Mouse (Mus musculus) lung, postnatal 14 days (tissue): Measurements from ENCODE around the gene Ephx1.
"Not testable (repeated sequence)": the region's sequence is repeated elsewhere in the genome, so short reads cannot be mapped to it uniquely, and the experiment has no call there.

Experiments
- DNase-seq: peaks from one replicate; pipeline ENCODE4 v3.0.0; 2021

Ephx1 gene

GRCm38 (mm10) chr1:181012416-181012815, 8.3 kb downstream of the Ephx1 start:
- no peak for DNase-seq

GRCm38 (mm10) chr1:181011601-181012000, 9.1 kb downstream of the Ephx1 start:
- DNase-seq: no peak

- DNase-seq: no peak
Observed at GRCm38 (mm10) chr1:181010171-181010932, 10.4 kb downstream of the Ephx1 start.

DNA sequence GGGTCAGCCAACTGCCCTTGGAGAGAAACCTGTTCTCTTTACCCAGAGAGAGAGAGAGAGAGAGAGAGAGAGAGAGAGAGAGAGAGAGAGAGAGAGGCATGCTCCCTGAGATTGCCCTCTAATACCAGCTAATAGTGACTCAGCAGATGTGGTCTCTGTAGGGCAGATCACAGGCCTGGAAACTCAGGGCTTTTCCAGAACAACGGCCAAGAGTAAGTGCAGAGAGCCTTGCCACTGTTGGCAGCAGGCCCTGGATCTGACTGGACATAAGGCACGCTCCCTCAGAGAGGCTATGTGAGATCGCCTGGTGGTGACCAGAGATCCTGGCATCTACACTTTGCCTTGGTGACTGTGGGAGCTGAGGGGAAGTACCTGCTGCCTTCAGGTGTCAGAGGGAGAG, 10.9 kb downstream of the Ephx1 start:
- peak; percentile 60 for DNase-seq

GRCm38 (mm10) chr1:181009011-181009590, 11.6 kb downstream of the Ephx1 start:
- DNase-seq: no peak

GRCm38 (mm10) chr1:181008266-181008665, 12.4 kb downstream of the Ephx1 start:
- DNase-seq: peak; percentile 63

GRCm38 (mm10) chr1:181007831-181008230, 12.9 kb downstream of the Ephx1 start:
- no peak for DNase-seq

DNA sequence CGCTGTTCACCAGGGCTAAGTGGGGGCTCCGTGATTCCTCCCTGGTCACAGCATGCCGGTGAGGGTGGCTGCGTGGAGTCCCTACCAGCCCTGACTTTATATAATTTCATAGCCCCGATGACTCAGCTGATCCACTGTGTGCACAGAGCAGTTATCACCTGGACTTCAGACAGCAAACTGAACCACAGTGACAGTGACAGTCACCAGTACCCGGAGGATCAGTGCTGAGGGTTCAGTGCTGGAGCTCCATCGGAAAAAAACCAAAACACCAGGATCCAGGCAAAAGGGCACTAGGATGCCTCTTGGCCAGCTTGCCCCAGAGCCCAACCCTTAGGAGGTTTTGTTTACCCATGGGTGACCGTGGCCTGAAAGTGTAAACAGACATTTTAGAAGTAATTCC, 15.4 kb downstream of the Ephx1 start:
- DNase-seq: no peak

DNA sequence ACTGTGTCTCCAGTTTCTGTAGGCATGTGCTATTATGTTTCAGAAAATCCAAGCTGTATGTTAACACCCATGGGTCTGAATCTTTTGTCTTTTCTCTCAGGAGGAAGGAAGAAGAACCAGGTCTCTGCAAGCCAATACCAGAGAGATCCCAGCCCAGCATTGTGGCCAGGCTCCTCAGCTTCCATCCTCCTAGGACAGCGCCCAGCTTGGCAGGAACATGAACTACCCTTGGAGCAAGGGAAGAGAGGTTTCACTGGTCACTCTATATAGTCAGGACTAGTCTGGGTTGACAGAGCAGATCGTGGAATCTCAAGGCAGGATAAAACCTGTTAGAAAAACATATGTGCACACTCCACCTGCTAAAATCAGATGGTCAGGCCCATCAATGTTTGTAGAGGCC, 16.9 kb downstream of the Ephx1 start:
- no peak for DNase-seq

GRCm38 (mm10) chr1:181001621-181002020, 19.1 kb downstream of the Ephx1 start:
- no peak for DNase-seq

DNA sequence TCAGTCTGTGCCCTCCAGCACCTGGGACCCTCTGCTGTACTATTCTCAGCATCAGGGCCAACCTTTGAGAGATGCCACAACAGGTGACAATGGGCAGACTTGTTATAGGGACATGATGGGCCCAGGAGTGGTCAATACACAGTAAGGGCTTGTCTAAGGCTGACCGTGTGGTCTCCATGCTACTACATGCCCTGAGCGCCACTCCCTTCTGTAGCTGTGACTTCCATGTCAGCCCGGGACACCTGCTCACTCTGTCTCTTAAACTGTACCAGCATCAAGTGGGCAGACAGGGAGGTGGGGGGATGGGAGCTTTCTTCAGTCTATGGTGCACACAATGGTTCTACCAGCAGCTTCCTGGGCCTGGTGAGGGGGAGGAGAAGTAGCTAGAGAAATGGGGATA, 19.5 kb downstream of the Ephx1 start:
- DNase-seq: no peak

DNA sequence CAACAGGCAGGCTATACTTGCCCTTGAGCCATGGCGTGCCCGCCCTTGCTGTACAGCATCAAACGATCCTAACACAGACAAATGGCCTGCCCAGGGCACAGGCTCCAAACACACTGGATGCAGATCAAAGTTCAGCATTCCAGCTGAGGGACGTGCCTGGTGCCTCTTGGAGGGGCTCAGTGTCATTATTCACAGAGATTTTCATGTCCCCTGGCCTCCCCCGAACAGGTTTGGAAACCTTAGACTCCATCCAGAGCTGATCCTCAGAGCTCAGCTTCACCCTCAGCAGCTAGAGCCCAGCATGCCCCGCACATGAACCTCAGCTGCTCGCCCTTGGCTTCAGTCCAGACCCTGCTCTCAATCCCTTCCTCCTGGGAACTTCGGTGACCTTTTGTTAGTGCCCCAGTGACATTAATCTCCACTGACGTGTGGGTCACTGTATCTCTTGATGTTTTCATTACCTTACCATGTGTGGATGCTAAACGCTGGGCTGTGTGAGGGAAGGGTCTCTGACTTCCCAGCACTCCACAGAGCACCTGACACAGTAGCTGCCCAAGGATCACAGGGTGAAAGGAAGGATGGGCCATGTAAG, 20.1 kb downstream of the Ephx1 start:
- DNase-seq: no peak

- DNase-seq: peak; percentile 69
Observed at GRCm38 (mm10) chr1:180992142-180992541, 28.6 kb downstream of the Ephx1 start.

DNA sequence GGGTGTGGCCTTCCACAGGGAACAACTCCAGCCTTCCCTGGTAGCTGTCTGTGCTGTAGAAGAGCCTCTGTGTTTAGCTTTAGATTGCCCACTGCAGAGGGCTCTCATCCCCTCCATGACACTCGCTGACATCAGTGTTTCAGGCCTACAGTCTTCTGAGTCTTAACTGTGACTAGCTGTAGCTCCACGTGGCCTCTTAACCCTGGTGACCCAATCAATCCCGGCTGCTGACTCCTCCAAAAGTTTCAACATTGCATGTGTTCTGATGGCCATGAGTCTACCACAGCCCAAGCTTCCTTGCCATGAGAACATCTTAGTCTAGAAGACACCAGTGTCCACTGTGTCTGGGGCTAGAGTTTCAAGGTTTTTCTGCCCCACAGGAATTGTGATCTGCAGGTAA, 30.0 kb downstream of the Ephx1 start:
- DNase-seq: no peak

GRCm38 (mm10) chr1:180987759-180988158, 32.9 kb downstream of the Ephx1 start:
- DNase-seq: peak; percentile 84

DNA sequence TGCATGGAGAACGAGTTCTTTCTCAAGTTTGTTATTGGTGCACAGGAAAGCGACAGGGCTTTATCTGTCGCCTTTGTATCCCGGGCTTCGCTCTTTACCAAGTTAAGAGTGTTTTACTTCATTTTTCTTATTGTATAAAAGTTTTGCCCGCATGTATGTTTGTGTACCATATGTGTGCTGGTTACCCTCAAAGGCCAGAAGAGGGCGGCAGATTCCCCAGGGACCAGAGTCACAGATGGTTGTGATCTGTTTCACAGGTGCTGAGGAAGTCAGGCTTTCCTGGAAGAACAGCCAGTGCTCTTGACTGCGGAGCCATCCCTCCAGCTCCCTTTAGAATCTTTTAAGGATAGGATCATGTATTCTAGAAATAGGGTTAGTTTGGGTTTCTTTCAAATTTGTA, 34.0 kb downstream of the Ephx1 start:
- no peak for DNase-seq

DNA sequence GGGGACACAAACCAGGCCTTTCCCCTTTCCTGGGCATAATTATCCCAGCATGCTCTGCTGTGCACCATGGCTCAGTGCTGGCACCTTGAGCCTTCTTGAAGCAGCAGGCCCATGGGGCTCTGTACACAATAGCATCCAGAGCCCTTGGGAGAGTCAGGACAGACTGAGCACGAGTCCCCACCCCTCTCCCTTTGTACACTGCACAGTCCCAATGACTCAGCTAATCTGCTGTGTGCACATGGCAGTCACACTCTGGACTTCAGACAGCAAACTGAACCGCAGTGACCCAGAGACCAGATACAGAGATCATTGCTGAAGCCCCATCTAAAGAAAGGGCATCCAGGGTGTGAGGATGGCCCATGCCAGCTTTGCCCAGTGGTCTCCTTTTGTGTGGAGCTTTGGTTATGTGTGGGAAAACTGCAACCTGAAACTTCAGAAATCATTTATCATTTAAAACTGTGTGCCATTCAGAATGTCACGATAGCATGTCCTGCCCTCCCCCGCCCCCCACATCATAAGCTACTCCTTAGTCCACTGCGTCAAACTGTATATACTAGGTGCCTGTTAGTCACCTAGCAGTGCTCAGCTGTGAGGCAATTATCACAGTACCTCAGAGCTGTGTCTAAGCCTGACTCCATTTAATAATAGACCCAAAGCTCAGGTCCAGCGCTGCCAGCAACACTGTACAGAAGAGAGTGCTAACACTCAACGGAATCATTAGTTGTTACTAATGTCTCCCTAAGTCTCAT, 39.2 kb downstream of the Ephx1 start:
- DNase-seq: not testable (repeated sequence)

DNA sequence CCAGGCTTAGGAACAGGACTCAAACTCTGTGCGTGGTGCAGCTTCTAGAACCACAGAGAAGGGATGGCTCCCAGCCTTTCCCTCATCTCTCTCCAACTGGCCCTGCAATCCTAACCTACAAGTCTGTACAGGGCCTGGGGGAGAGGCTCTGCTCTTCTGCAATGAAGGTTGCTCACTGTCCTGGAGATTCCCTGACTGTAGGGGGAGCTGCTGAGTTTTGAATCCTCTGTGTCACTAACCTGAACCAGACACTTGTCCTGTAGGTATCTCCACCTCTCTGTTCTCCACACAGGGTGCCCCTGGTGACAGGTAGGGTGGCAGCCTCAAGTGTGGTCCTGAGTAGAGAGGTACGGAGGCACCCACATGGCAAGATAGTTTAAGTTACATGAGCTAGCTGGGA, 40.2 kb downstream of the Ephx1 start:
- no peak for DNase-seq

DNA sequence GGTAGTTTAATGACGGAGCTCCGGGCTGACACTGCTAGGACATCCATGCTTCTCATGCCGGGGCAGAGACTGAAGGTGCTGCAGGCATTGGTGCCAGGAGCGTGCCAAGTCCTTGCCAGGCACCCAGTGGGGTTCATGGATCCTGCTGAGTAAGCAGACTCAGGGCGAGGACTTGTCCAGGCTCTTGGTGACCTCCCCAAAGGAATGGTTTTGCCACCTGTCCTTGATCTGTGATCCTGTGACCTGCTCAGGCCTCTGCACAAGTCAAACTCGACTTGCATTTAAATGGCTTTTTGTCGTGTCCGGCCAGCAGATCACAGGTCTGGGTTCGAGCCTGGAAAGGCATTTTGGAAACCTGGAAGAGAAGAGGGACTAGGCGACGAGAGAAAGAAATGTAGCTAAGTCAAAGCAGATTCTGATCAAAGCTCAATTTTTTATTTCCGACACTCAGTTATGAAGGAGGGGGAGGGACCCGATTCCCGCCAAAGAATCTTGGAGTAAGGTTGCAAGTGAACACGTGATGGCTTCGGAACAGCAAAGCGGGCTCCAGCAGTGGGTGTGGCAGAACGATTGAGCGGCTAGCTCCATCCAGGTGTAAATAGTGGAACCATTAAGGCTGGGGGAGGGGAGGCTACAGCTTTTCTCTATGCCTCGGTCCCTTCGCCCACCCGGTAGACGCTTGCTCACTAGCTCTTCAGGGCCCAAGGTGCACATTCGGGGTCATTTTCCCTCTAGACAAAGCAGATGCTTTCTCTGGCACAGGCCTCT, 41.0 kb downstream of the Ephx1 start:
- no peak for DNase-seq

- DNase-seq: peak; percentile 62
Observed at GRCm38 (mm10) chr1:180976110-180976679, 44.5 kb downstream of the Ephx1 start.

- DNase-seq: peak; percentile 54
Observed at GRCm38 (mm10) chr1:180974126-180974746, 46.5 kb downstream of the Ephx1 start.

- DNase-seq: no peak
Observed at GRCm38 (mm10) chr1:180972941-180973340, 47.8 kb downstream of the Ephx1 start.
